9 mouse cellular contexts compared by ENCODE assay signal in genomic region chr8:120264388-120264943, GRCm38 (mm10). TPM values are rescaled to one million over a fixed set of nuclear protein-coding genes. Genes with fewer than 3 reads are reported as not detected.
A peak's percentile ranks its signal among the peaks of the same experiment; 100 is the strongest.
DNase-seq lines count a peak whose midpoint lies in the region; ATAC-seq and TF ChIP-seq lines count a peak whose summit lies in the region.
"Had no signal": no experiment of that assay in that cellular context is flagged by ENCODE, and none has a peak within 500 bp of the region (broad histone marks: within the 10 kb centered on the region; RNA-seq: fewer than 3 reads in every experiment).

No protein-coding gene starts in this region.

- no peak for TF ChIP-seq POLR2A in spleen, adult 2 months (IDR thresholded peaks at IDR 0.05; ENCODE audit: low read depth, low read length)

- TF ChIP-seq CTCF in spleen, adult 2 months (IDR thresholded peaks at IDR 0.05; ENCODE audit: extremely low read depth, insufficient read depth, insufficient read length, insufficient replicate concordance) = no peak
- no peak for TF ChIP-seq CTCF in liver, embryonic 14.5 days (IDR thresholded peaks at IDR 0.05; ENCODE audit: low read depth)

- TF ChIP-seq EP300 in liver, embryonic 14.5 days (IDR thresholded peaks at IDR 0.05; ENCODE audit: low read depth) = no peak

- H3K9me3 ChIP-seq in forebrain, embryonic 16.5 days (ENCODE audit: control insufficient read depth, low read length) = no peaks in the 10 kb centered on the region
- H3K9me3 ChIP-seq in liver, embryonic 14.5 days (ENCODE audit: control insufficient read depth, low read length) = no peaks in the 10 kb centered on the region
- H3K9me3 ChIP-seq in stomach, embryonic 16.5 days (replicated peaks; ENCODE audit: control insufficient read depth, low read length) = no peaks in the 10 kb centered on the region

- 13% methylated on average over 13 of the region's 13 CpGs for WGBS in spleen, adult 2 months
- WGBS in forebrain, embryonic 16.5 days = 31% methylated on average over 13 of the region's 13 CpGs
- 31% methylated on average over 13 of the region's 13 CpGs for WGBS in liver, embryonic 14.5 days (ENCODE audit: insufficient replicate concordance)
- 24% methylated on average over 13 of the region's 13 CpGs for WGBS in stomach, embryonic 16.5 days

- peak overlapping the region; percentile 43 for H3K4me2 ChIP-seq in forebrain, embryonic 16.5 days (ENCODE audit: low read length)
- H3K4me2 ChIP-seq in liver, embryonic 14.5 days (ENCODE audit: low read depth) = 0 out of 2 replicates have a peak overlapping the region, but pooled peaks have one; percentile 0
- H3K4me2 ChIP-seq in stomach, embryonic 16.5 days (ENCODE audit: low read depth, low read length) = peak overlapping the region; percentile 55

- peak in 1 of 2 experiments; percentile 33 for DNase-seq in spleen, adult 2 months (ENCODE audit: low read depth in 1 of 2, low spot score in 2 of 2)
- no peak for DNase-seq in spleen, postnatal 4 days (ENCODE audit: low spot score in 2 of 2)
- no peak for DNase-seq in liver, embryonic 14.5 days (ENCODE audit: low read depth in 3 of 3, low spot score in 3 of 3)
- DNase-seq in urinary bladder, postnatal 10 days (ENCODE audit: low spot score) = no peak
- no peak for DNase-seq in thymus, postnatal 0 days (ENCODE audit: low spot score)
- DNase-seq in yolk sac, embryonic 10.5 days (ENCODE audit: low spot score) = no peak
- DNase-seq: retina, postnatal 1 day had no signal

- no peak overlapping the region for H3K27ac ChIP-seq in spleen, adult 2 months (ENCODE audit: insufficient read depth, low read length)
- H3K27ac ChIP-seq in forebrain, embryonic 16.5 days (ENCODE audit: low read length) = peak overlapping the region; percentile 97
- H3K27ac ChIP-seq in liver, embryonic 14.5 days = no peak overlapping the region
- peak overlapping the region; percentile 93 for H3K27ac ChIP-seq in stomach, embryonic 16.5 days (ENCODE audit: low read length)

- H3K36me3 ChIP-seq in spleen, adult 2 months (ENCODE audit: control insufficient read depth, insufficient read depth, low read length) = no peaks in the 10 kb centered on the region
- no peaks in the 10 kb centered on the region for H3K36me3 ChIP-seq in forebrain, embryonic 16.5 days (ENCODE audit: control insufficient read depth, insufficient read depth)
- H3K36me3 ChIP-seq in liver, embryonic 14.5 days (replicated peaks; ENCODE audit: control insufficient read depth, insufficient read depth, low read depth) = no peaks in the 10 kb centered on the region
- H3K36me3 ChIP-seq in stomach, embryonic 16.5 days (ENCODE audit: control insufficient read depth, insufficient read depth, low read length) = no peaks in the 10 kb centered on the region

- H3K4me1 ChIP-seq in spleen, adult 2 months (ENCODE audit: control insufficient read depth, insufficient read depth, insufficient read length) = peaks cover 12% of the 10 kb centered on the region
- H3K4me1 ChIP-seq in forebrain, embryonic 16.5 days (replicated peaks; ENCODE audit: control insufficient read depth, insufficient read depth, low read length) = peaks cover 56% of the 10 kb centered on the region
- no peaks in the 10 kb centered on the region for H3K4me1 ChIP-seq in liver, embryonic 14.5 days (replicated peaks; ENCODE audit: control insufficient read depth in 2 of 2, insufficient read depth in 2 of 2, low read length in 1 of 2)
- peaks cover 81% of the 10 kb centered on the region for H3K4me1 ChIP-seq in stomach, embryonic 16.5 days (ENCODE audit: control insufficient read depth, insufficient read depth, low read length)

- no peak for ATAC-seq in forebrain, embryonic 16.5 days
- no peak for ATAC-seq in liver, embryonic 14.5 days (ENCODE audit: insufficient read depth)
- no peak for ATAC-seq in stomach, embryonic 16.5 days (ENCODE audit: insufficient read depth, low FRiP score)

- H3K27me3 ChIP-seq in spleen, adult 2 months (ENCODE audit: control insufficient read depth, insufficient read depth, low read length) = no peaks in the 10 kb centered on the region
- H3K27me3 ChIP-seq in forebrain, embryonic 16.5 days (replicated peaks; ENCODE audit: control insufficient read depth, insufficient read depth, low read length) = no peaks in the 10 kb centered on the region
- H3K27me3 ChIP-seq in liver, embryonic 14.5 days (ENCODE audit: control insufficient read depth, insufficient read depth, low read length) = no peaks in the 10 kb centered on the region
- no peaks in the 10 kb centered on the region for H3K27me3 ChIP-seq in stomach, embryonic 16.5 days (ENCODE audit: control insufficient read depth, insufficient read depth, low read length)

- H3K9ac ChIP-seq in forebrain, embryonic 16.5 days (replicated peaks; ENCODE audit: low read depth, low read length) = no peak overlapping the region
- H3K9ac ChIP-seq in liver, embryonic 14.5 days (replicated peaks) = no peak overlapping the region
- H3K9ac ChIP-seq in stomach, embryonic 16.5 days (ENCODE audit: low read length) = peak overlapping the region; percentile 67

- H3K4me3 ChIP-seq in spleen, adult 2 months (ENCODE audit: extremely low read depth, insufficient read depth, insufficient read length) = peak overlapping the region; percentile 24; the same call in 1 of the 2 replicates
- no peak overlapping the region for H3K4me3 ChIP-seq in forebrain, embryonic 16.5 days (replicated peaks; ENCODE audit: low read length)
- H3K4me3 ChIP-seq in liver, embryonic 14.5 days (ENCODE audit: insufficient read depth in 1 of 2, low read depth in 2 of 2, low read length in 2 of 2) = no peak overlapping the region
- H3K4me3 ChIP-seq in stomach, embryonic 16.5 days (replicated peaks; ENCODE audit: low read length) = peak overlapping the region; percentile 29

RNA-seq across cellular contexts. Expression of gene Gse1, which starts 36.2 kb away (rescaled TPM):
- 39.2 and 49.3 TPM in 2 replicates for polyA plus RNA-seq in spleen, adult 2 months (2012; rRNA removed)
- polyA plus RNA-seq in forebrain, embryonic 16.5 days (2015; fragmentation: Nextera tagmentation; extraction: Ambion mirVana) = 26.9 and 34.9 TPM in 2 replicates
- polyA plus RNA-seq in liver, embryonic 14.5 days (2012; rRNA removed) = 14.9 and 16.0 TPM in 2 replicates
- 11.4 and 13.9 TPM in 2 replicates for polyA plus RNA-seq in liver, embryonic 14.5 days (2014; fragmentation: Nextera tagmentation; extraction: Ambion mirVana)
- 6.0 and 6.9 TPM in 2 replicates for polyA plus RNA-seq in stomach, embryonic 16.5 days (2015; fragmentation: Nextera tagmentation; extraction: Ambion mirVana)
- 26.3 and 35.9 TPM in 2 replicates for polyA plus RNA-seq in thymus, postnatal 0 days (2015; fragmentation: Nextera tagmentation; extraction: Ambion mirVana)

Comparison
In these comparisons a context has a peak if more than half of its experiments do, and no peak if none do; other contexts are left out.
1. H3K27ac ChIP-seq: peak in forebrain, embryonic 16.5 days (single experiment) and stomach, embryonic 16.5 days (single experiment); none in spleen, adult 2 months (single experiment) and liver, embryonic 14.5 days (single experiment).
2. H3K4me3 ChIP-seq: peak in spleen, adult 2 months (single experiment) and stomach, embryonic 16.5 days (single experiment); none in forebrain, embryonic 16.5 days (single experiment) and liver, embryonic 14.5 days (0 of 2).
3. H3K4me2 ChIP-seq: peak in every context shown above with its lines; median percentile 55 in stomach, embryonic 16.5 days; 43 in forebrain, embryonic 16.5 days; 0 in liver, embryonic 14.5 days.